Mouse (Mus musculus) heart, adult 2 months (tissue): Measurements from ENCODE around the gene Gm13276.

ENCODE experiments used
- CTCF ChIP-seq: fragments of 200-600 bp; IDR thresholded peaks from 2 replicates; pipeline ENCODE4 v1.8.1; 2022; ENCODE audit warnings: antibody characterized with exemption, mild to moderate bottlenecking, moderate library complexity
- EP300 ChIP-seq: fragments of 200-500 bp; IDR thresholded peaks from 2 replicates; pipeline ENCODE4 v1.6.1; 2011; ENCODE audit warnings: low read depth, low read length, control low read depth; ENCODE audit not compliant: insufficient read depth
- POLR2A ChIP-seq: fragments of 200-500 bp; IDR thresholded peaks from 2 replicates; pipeline ENCODE4 v1.6.1; 2011; ENCODE audit warnings: mild to moderate bottlenecking, low read depth, low read length, control low read depth; ENCODE audit not compliant: insufficient read depth

DNA sequence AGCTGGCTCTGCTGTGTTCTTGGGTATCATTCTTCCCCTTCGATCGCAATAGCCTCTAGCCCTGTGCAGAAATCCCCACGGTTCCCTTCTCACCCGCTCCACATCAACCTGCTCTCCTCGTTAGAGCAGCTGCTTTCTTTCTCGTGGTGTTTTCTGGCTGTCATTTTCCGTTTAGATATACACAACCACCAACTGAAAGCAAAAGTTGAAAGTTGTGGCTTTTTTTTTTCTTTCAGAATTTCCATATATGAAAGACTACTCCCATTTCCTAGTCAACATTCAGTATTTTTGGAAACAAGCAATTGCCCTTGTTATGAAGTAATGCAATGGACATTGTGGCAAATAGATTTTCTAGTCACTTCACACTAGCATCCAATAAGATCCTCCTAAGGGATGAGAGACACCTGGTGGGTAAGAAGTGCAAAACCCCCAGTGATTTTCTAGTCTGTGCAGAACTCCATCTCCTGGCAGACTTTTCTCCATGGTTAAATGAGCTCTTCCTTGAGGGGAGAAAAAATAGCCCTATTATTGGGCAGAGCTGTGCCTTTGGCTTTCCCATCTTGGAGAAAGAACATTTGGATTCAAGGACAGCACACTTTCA is 42.6 kb upstream of the Gm13276 start:
- TF ChIP-seq POLR2A (no peak), CTCF (peak; percentile 37), EP300 (no peak)
